Mouse (Mus musculus) adrenal gland, adult 18-20 months (tissue): ENCODE measurements around the gene Zfp879. TPM values are rescaled to one million over a fixed set of nuclear protein-coding genes. Genes with fewer than 3 reads are reported as not detected.

Experiments
- total RNA-seq, 2 experiments: library from RNA; stranded (reverse); gene quantifications; 1 replicate in 1 of 2; 2 replicates in 1 of 2; pipeline ENCODE4 v1.2.3; 2021

Gene Zfp879
- total RNA-seq, 2 experiments from 2014 or later, result 0.53 to 0.99 TPM

Other genes starting within 250 kb of the Zfp879 start
- 1 to 10 TPM; 3.2 to 9.9 TPM for gene Adamts2, start 239.5 kb downstream of the Zfp879 start, total RNA-seq
- 1 to 10 TPM; 4.3 to 4.8 TPM for gene Zfp354c, start 13.8 kb downstream of the Zfp879 start, total RNA-seq
- gene Grm6, start 9.1 kb upstream of the Zfp879 start, total RNA-seq, result not detected
- gene Zfp454, start 46.1 kb upstream of the Zfp879 start, total RNA-seq, result 1 to 10 TPM; 1.5 to 2.3 TPM
- gene Zfp2, start 74.6 kb upstream of the Zfp879 start, total RNA-seq, result 1 to 10 TPM; 6.9 to 8.2 TPM
- 1 to 10 TPM; 2.2 to 2.9 TPM for gene Zfp354b, start 90.1 kb upstream of the Zfp879 start, total RNA-seq
- not detected for gene 4933414I15Rik, start 102.2 kb upstream of the Zfp879 start, total RNA-seq
- gene Prop1, start 112.2 kb upstream of the Zfp879 start, total RNA-seq, result not detected
- gene Olfr1378, start 125.0 kb upstream of the Zfp879 start, total RNA-seq, result not detected
- not detected for gene Olfr1377, start 140.4 kb upstream of the Zfp879 start, total RNA-seq
- gene Olfr51, start 162.0 kb upstream of the Zfp879 start, total RNA-seq, result not detected
- under 1 TPM in 1 of 2 experiments, not detected in 1; 0.43 TPM for gene Olfr54, start 172.7 kb upstream of the Zfp879 start, total RNA-seq
- not detected for gene Olfr1375, start 206.6 kb upstream of the Zfp879 start, total RNA-seq
- 1 to 10 TPM; 5.6 to 9.8 TPM for gene Zfp354a, start 217.7 kb upstream of the Zfp879 start, total RNA-seq